Mouse (Mus musculus): ENCODE results near the gene Fcna.
A peak's percentile ranks its signal among the peaks of the same experiment; 100 is the strongest.

Fcna gene

DNA sequence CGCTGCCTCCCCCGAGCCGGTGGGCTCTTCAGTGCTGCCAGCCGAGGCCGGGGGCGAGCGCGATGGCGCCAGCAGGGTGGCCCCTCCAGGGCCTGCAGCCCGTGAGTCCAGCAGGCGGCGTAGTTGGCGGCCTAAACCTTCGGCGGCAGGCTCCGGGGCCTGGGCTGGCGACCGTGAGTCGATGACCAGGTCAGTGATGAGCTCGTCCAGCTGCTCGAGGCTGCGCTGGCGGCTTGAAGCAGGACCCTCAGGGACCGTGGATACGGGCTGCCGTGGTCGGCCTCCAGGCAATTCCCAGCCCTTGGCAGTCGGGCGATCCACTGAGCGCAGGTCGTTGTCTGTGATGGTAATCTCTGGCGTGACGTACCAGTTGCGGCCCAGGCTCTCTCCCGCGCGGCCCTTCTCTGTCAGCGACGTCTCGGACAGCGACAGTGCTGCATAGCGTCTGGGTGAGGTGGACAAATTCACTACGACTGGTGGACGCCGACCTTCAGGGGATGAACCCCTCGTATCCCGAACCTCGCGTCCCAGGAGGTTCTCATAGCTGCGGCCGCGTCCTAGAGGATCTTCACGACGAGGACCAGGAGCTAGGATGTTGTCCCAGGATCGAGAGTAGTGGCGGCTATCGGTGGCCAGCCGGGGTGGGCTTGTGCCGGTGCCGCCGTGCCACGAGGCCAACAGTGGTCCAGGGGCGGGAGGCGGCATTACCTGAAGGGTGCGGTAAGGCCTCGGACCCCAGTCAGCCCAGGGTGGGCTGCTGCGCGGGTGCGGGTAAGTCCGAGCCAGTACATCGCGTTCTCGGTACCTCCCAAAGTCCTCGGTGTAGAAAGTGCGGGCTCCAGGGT, 49.7 kb downstream of the Fcna start:
- no peak for DNase-seq (ENCODE audit: low spot score)

DNA sequence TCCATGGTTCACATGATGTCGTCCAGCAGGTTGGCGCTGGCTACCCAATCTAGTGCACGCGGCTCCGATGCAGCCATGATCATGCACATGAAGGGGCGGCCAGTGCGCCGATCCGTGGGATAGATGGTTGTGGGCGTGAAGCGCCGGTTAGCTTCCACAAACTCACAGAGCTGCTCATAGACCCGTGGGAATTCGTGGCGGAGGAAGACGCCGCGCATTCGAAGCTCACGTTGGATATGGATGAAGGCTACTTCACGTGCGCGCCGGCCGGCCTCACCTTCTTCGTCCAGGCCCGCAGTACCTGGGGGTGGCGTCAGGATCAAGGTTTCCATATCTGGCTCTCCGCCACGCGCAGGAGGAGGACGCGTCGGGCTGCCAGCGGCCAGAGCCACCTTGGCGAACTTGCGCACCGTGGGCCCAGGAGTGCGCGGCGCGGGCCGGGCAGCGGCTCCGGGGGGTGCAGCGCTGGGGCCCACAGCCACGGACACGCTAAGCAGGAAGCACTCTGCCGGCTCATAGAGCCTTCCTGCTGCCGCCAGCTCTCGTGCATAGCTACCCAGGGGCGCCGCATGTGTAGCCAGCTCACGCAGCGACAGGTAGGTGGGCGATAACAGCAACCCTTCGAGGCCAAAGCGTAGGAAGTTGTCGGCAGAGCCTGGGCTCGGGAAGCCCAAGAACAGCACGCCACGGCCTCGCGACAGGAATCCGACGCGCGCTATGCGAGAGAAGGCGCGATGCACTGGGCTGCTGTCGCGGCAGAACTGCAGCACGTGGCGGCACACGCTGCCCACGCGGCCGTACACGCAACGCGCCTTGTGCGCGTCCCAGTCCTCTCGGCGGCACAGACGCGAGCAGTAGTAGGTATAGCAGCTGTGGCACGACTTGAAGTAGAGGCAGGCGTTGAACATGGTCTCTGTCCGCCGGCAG, 50.6 kb downstream of the Fcna start:
- DNase-seq (ENCODE audit: low spot score) = no peak

DNA sequence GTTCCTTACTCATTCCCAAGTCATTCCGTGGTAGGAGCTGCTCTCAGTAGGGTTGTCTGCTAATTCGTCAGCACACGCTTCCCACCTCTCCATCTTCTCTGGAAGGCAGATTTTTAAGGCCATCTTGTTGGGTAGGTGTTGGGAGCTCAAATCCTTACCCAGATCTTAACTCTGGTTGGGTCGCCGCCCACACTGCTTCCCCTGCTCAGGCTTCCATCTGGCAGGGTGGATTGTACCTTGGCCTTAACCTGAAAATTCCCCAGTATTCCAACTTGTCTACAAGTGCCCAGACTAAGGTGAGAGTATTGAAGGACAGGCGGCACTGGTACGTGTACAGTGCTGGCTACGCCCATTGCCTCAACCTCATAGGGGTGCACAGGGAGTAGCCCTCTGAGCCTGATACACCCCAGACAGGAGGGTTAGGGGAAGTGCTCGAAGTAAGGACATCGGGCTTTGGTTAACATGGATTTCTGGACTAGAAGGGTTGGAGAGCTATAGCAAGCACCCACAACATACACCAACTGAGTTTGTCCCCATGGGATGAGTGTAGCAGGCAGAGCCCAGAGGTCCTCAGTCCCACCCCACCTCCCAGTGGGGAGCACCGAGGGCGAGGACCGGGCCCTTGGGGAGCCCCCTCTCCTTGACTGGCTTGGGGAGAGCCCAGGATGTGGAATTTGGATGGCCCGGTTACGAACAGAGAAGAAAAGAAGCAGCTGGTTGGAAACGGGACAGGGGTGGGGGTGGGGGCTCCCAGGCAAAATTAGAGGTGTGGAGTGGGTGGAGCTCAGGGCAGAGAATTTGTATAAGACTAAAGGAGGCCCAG, 51.6 kb downstream of the Fcna start:
- DNase-seq (ENCODE audit: low spot score) = no peak

DNA sequence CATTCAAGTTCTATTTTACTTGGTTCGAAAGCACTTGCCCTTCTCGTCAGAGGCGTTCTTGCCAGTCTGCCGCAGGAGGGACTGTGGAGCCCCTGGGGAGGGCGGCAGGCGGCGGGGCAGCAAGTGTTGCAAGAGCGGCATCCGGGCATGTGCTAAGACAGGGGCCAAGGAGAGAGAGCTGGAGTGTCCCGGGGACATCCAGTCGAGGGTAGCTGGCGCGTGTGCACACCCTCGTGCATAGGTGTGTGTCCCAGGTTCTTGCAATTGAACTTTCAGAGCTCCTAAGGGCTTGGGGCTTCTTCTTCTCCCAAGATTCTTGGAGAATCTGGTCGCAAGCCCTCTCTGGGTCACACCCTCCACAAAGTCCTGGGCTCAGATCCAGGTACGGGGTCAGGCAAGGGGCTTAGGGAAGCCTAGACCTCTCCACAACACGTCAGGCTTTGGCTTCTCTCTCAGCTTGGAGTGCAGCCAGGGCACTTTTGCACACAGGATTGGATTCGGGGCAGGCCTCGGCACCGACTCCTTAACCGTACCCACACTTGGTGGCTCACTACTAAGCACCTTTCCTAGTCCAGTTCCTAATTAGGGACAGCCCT, 52.3 kb downstream of the Fcna start:
- DNase-seq (ENCODE audit: low spot score) = peak; percentile 71

Data from MN1 (cell line).